Mouse (Mus musculus) stomach, postnatal 0 days (tissue): ENCODE data around the gene App.

Experiments used
- CTCF ChIP-seq: IDR thresholded peaks from 2 replicates; pipeline ENCODE4 v1.5.1; 2016; ENCODE audit warnings: antibody characterized with exemption, low read depth, mild to moderate bottlenecking, moderate library complexity
- EP300 ChIP-seq: optimal IDR thresholded peaks from 2 replicates; pipeline ENCODE3; 2016; ENCODE audit warnings: antibody characterized with exemption

- no peak for TF ChIP-seq CTCF
- no peak for TF ChIP-seq EP300
Measured at GRCm38 (mm10) chr16:85128347-85128664, 45.3 kb downstream of the App start.
